Mouse (Mus musculus): ENCODE results near the gene Clgn. TPM values are rescaled to one million over a fixed set of nuclear protein-coding genes. Genes with fewer than 3 reads are reported as not detected.

The Clgn gene
- not detected in 2 replicates for total RNA-seq (2023)

GRCm38 (mm10) chr8:83389316-83390005 is at the start of gene Clgn:
TSS of gene Clgn (plus strand) at chr8:83389867.

GRCm38 (mm10) chr8:83348263-83348662 is 41.4 kb upstream of the Clgn start, which contains the start of gene Mgat4d:
TSS of gene Mgat4d (plus strand) at chr8:83348471.

GRCm38 (mm10) chr8:83458222-83458621 is 68.6 kb downstream of the Clgn start, which contains the start of gene Scoc:
TSS of gene Scoc (minus strand) at chr8:83458391.

Other genes with a start within 250 kb of the Clgn start
- 3.6 and 3.9 TPM in 2 replicates for gene Tbc1d9, start 224.5 kb upstream of the Clgn start, total RNA-seq (2023)
- 0.50 TPM in 1 of 2 replicates, not detected in the other for gene Gm10645, start 223.7 kb upstream of the Clgn start, total RNA-seq (2023)
- gene Ucp1, start 99.5 kb upstream of the Clgn start, total RNA-seq (2023): not detected in 2 replicates
- gene Elmod2, start 57.4 kb upstream of the Clgn start, total RNA-seq (2023): 9.1 and 12.5 TPM in 2 replicates
- not detected in 2 replicates for gene Mgat4d, start 41.4 kb upstream of the Clgn start, total RNA-seq (2023)
- gene Scoc, start 68.5 kb downstream of the Clgn start, total RNA-seq (2023): 6.7 and 9.5 TPM in 2 replicates
- gene Olfr370, start 145.9 kb downstream of the Clgn start, total RNA-seq (2023): not detected in 2 replicates
- 123 and 125 TPM in 2 replicates for gene Ndufb7, start 176.8 kb downstream of the Clgn start, total RNA-seq (2023)
- 365 and 380 TPM in 2 replicates for gene Tecr, start 218.1 kb downstream of the Clgn start, total RNA-seq (2023)
- 58.1 and 75.3 TPM in 2 replicates for gene Dnajb1, start 218.3 kb downstream of the Clgn start, total RNA-seq (2023)

All from neutrophil, adult 65 days (primary cell).